Mouse (Mus musculus) MEL (cell line): Measurements from ENCODE around the gene Gprc5b. TPM values are rescaled to one million over a fixed set of nuclear protein-coding genes. Genes with fewer than 3 reads are reported as not detected.

ENCODE experiments used
- DNase-seq: peaks from one replicate; pipeline ENCODE4 v3.0.0; 2011; ENCODE audit warnings: low read depth, low spot score
- H3K27ac ChIP-seq: 2 replicates; pipeline ENCODE4 v1.5.1; 2012; ENCODE audit warnings: low read depth, mild to moderate bottlenecking, control low read depth, low read length, moderate library complexity; ENCODE audit not compliant: control insufficient read depth
- H3K27me3 ChIP-seq, 2 experiments: fragments of 150-350 bp in 1 of 2; sonication (generic) in 1 of 2; 2 replicates each; pipeline ENCODE4 v1.6.1; 2012; ENCODE audit warnings: low read length in 2 of 2, mild to moderate bottlenecking in 2 of 2, improper control_type of control experiment in 1 of 2, moderate library complexity in 1 of 2; ENCODE audit not compliant: insufficient read depth in 2 of 2, control insufficient read depth in 1 of 2
- H3K36me3 ChIP-seq, 2 experiments: 2 replicates each; pipeline ENCODE4 v1.6.1; 2012 to 2014; ENCODE audit warnings: low read length in 2 of 2, improper control_type of control experiment in 1 of 2, inconsistent platforms in 1 of 2, mild to moderate bottlenecking in 1 of 2; ENCODE audit not compliant: insufficient read depth in 2 of 2, control insufficient read depth in 1 of 2
- H3K4me1 ChIP-seq, 2 experiments: fragments of 150-350 bp in 1 of 2; sonication (generic) in 1 of 2; 2 replicates each; pipeline ENCODE4 v1.6.1; 2012; ENCODE audit warnings: low read length in 2 of 2, improper control_type of control experiment in 1 of 2, mild to moderate bottlenecking in 1 of 2; ENCODE audit not compliant: insufficient read depth in 2 of 2, control insufficient read depth in 1 of 2
- H3K4me3 ChIP-seq, 2 experiments: fragments of 150-350 bp in 1 of 2; sonication (generic) in 1 of 2; 2 replicates each; pipeline ENCODE4 v1.5.1; 2012; ENCODE audit warnings: low read depth in 2 of 2, low read length in 2 of 2, mild to moderate bottlenecking in 2 of 2, moderate library complexity in 2 of 2, control low read depth in 1 of 2, improper control_type of control experiment in 1 of 2; ENCODE audit not compliant: control insufficient read depth in 1 of 2, insufficient read depth in 1 of 2
- H3K79me2 ChIP-seq: 2 replicates; pipeline ENCODE4 v1.6.1; 2012; ENCODE audit warnings: mild to moderate bottlenecking, low read length, moderate library complexity; ENCODE audit not compliant: control insufficient read depth, poor library complexity, insufficient read depth
- H3K9ac ChIP-seq: 2 replicates; pipeline ENCODE4 v1.6.1; 2012; ENCODE audit warnings: low read depth, mild to moderate bottlenecking, control low read depth, low read length, moderate library complexity; ENCODE audit not compliant: control insufficient read depth, poor library complexity, severe bottlenecking
- H3K9me3 ChIP-seq: fragments of 150-350 bp; sonication (generic); replicated peaks from 2 replicates; pipeline ENCODE4 v1.6.1; 2012; ENCODE audit warnings: mild to moderate bottlenecking, low read length, improper control_type of control experiment, moderate library complexity; ENCODE audit not compliant: insufficient read depth
- CTCF ChIP-seq, 3 experiments: IDR thresholded peaks in 2 of 3; conservative IDR thresholded peaks in 1 of 3; 2 replicates each; pipeline ENCODE4 v1.5.1; 2011 to 2012; ENCODE audit warnings: low read length in 3 of 3, low read depth in 2 of 3, mild to moderate bottlenecking in 2 of 3, improper control_type of control experiment in 1 of 3, inconsistent platforms in 1 of 3, mixed read lengths in 1 of 3, moderate library complexity in 1 of 3; ENCODE audit not compliant: control insufficient read depth in 1 of 3, insufficient read depth in 1 of 3, poor library complexity in 1 of 3, severe bottlenecking in 1 of 3
- E2F4 ChIP-seq: IDR thresholded peaks from 2 replicates; pipeline ENCODE4 v1.6.1; 2011; ENCODE audit warnings: low read depth, low read length, improper control_type of control experiment, borderline replicate concordance
- ELF1 ChIP-seq: IDR thresholded peaks from 2 replicates; pipeline ENCODE4 v1.6.1; 2014; ENCODE audit warnings: low read depth, mild to moderate bottlenecking, inconsistent platforms, low read length, improper control_type of control experiment, moderate library complexity
- EP300 ChIP-seq, 2 experiments: IDR thresholded peaks; 2 replicates each; pipeline ENCODE4 v1.6.1; 2011; ENCODE audit warnings: improper control_type of control experiment in 2 of 2, low read length in 2 of 2, low read depth in 1 of 2, mild to moderate bottlenecking in 1 of 2
- GABPA ChIP-seq: IDR thresholded peaks from 2 replicates; pipeline ENCODE4 v1.6.1; 2012; ENCODE audit warnings: low read depth, mild to moderate bottlenecking, inconsistent platforms, low read length, improper control_type of control experiment, moderate library complexity
- GATA1 ChIP-seq: IDR thresholded peaks from 2 replicates; pipeline ENCODE4 v1.6.1; 2011; ENCODE audit warnings: low read depth, low read length, improper control_type of control experiment
- HCFC1 ChIP-seq: IDR thresholded peaks from 2 replicates; pipeline ENCODE4 v1.6.1; 2012; ENCODE audit warnings: low read depth, mild to moderate bottlenecking, inconsistent platforms, low read length, improper control_type of control experiment, moderate library complexity
- JUND ChIP-seq: IDR thresholded peaks from 2 replicates; pipeline ENCODE4 v1.6.1; 2011; ENCODE audit warnings: low read depth, mild to moderate bottlenecking, improper control_type of control experiment, low read length
- KAT2A ChIP-seq: conservative IDR thresholded peaks from 2 replicates; pipeline ENCODE4 v1.6.1; 2012; ENCODE audit warnings: low read depth, low read length, improper control_type of control experiment, inconsistent platforms
- MAX ChIP-seq: IDR thresholded peaks from 2 replicates; pipeline ENCODE4 v1.6.1; 2011; ENCODE audit warnings: low read length, improper control_type of control experiment
- MEF2A ChIP-seq: IDR thresholded peaks from 2 replicates; pipeline ENCODE4 v1.6.1; 2014; ENCODE audit warnings: low read depth, mild to moderate bottlenecking, inconsistent platforms, low read length, improper control_type of control experiment; ENCODE audit not compliant: poor library complexity, insufficient replicate concordance, severe bottlenecking; ENCODE audit errors: extremely low read depth
- MXI1 ChIP-seq: IDR thresholded peaks from 2 replicates; pipeline ENCODE4 v1.6.1; 2011; ENCODE audit warnings: mild to moderate bottlenecking, low read depth, low read length, improper control_type of control experiment
- POLR2A ChIP-seq, 2 experiments: IDR thresholded peaks; 2 replicates each; pipeline ENCODE4 v1.6.1; 2011 to 2012; ENCODE audit warnings: low read length in 2 of 2, mild to moderate bottlenecking in 2 of 2, control low read depth in 1 of 2, improper control_type of control experiment in 1 of 2, low read depth in 1 of 2, moderate library complexity in 1 of 2; ENCODE audit not compliant: control insufficient read depth in 1 of 2, insufficient read depth in 1 of 2, poor library complexity in 1 of 2
- POLR2AphosphoS2 ChIP-seq: IDR thresholded peaks from 2 replicates; pipeline ENCODE4 v1.6.1; 2011; ENCODE audit warnings: low read length, improper control_type of control experiment
- RAD21 ChIP-seq: IDR thresholded peaks from 2 replicates; pipeline ENCODE4 v1.6.1; 2011; ENCODE audit warnings: mild to moderate bottlenecking, low read depth, low read length, improper control_type of control experiment
- SIN3A ChIP-seq: IDR thresholded peaks from 2 replicates; pipeline ENCODE4 v1.6.1; 2012; ENCODE audit warnings: low read length, improper control_type of control experiment, inconsistent platforms
- TCF12 ChIP-seq: IDR thresholded peaks from 2 replicates; pipeline ENCODE4 v1.6.1; 2014; ENCODE audit warnings: low read depth, mild to moderate bottlenecking, inconsistent platforms, low read length, improper control_type of control experiment, moderate library complexity
- USF1 ChIP-seq: IDR thresholded peaks from 2 replicates; pipeline ENCODE4 v1.6.1; 2014; ENCODE audit warnings: low read depth, mild to moderate bottlenecking, inconsistent platforms, low read length, improper control_type of control experiment, moderate library complexity
- USF2 ChIP-seq, 2 experiments: IDR thresholded peaks; 2 replicates each; pipeline ENCODE4 v1.6.1; 2011 to 2012; ENCODE audit warnings: improper control_type of control experiment in 2 of 2, low read length in 2 of 2, borderline replicate concordance in 1 of 2, inconsistent platforms in 1 of 2, low read depth in 1 of 2, mild to moderate bottlenecking in 1 of 2; ENCODE audit not compliant: insufficient read depth in 1 of 2
- ZC3H11A ChIP-seq: IDR thresholded peaks from 2 replicates; pipeline ENCODE4 v1.6.1; 2012; ENCODE audit warnings: low read depth, mild to moderate bottlenecking, inconsistent platforms, low read length, improper control_type of control experiment
- ZKSCAN1 ChIP-seq: IDR thresholded peaks from 2 replicates; pipeline ENCODE4 v1.6.1; 2012; ENCODE audit warnings: low read depth, mild to moderate bottlenecking, inconsistent platforms, low read length, improper control_type of control experiment, moderate library complexity
- ZNF384 ChIP-seq: IDR thresholded peaks from 2 replicates; pipeline ENCODE4 v1.6.1; 2012; ENCODE audit warnings: low read depth, mild to moderate bottlenecking, inconsistent platforms, low read length, improper control_type of control experiment
- polyA plus RNA-seq, 2 experiments: library from polyadenylated mRNA; stranded (reverse) in 1 of 2; unstranded in 1 of 2; fragments of >175 nt in 1 of 2; fragments of >200 nt in 1 of 2; gene quantifications; 2 replicates each; pipeline versions ENCODE4 v1.2.1 to v1.2.4; 2012; ENCODE audit warnings: low replicate concordance in 2 of 2, low read depth in 1 of 2; ENCODE audit not compliant: insufficient read length in 2 of 2, insufficient read depth in 1 of 2, missing spikeins in 1 of 2
- total RNA-seq: library from RNA; depleted of rRNA; stranded (reverse); fragments of 300-350 nt; gene quantifications from 2 replicates; pipeline ENCODE4 v1.2.3, GENCODE M21; 2012

Gprc5b gene
- total and polyA plus RNA-seq, 3 experiments: not detected

- DNase-seq: no peak
- H3K4me1 ChIP-seq: no peaks in the 10 kb centered on the region
- TF ChIP-seq MXI1 (no peak), HCFC1 (no peak), EP300 (IDR thresholded peaks at IDR 0.05; ENCODE audit: low read depth in 1 of 2, low read length in 2 of 2) (no peak), ZKSCAN1 (no peak), JUND (no peak), SIN3A (no peak), RAD21 (no peak), CTCF (IDR thresholded peaks at IDR 0.05 in 2 of 3, conservative IDR thresholded peaks at IDR 0.05 in 1 of 3; ENCODE audit: control insufficient read depth in 1 of 3, insufficient read depth in 1 of 3, low read depth in 2 of 3, low read length in 3 of 3, poor library complexity in 1 of 3, severe bottlenecking in 1 of 3) (no peak), KAT2A (no peak), MAX (no peak), POLR2AphosphoS2 (no peak), USF1 (no peak), GATA1 (no peak), POLR2A (IDR thresholded peaks at IDR 0.05; ENCODE audit: control insufficient read depth in 1 of 2, insufficient read depth in 1 of 2, low read depth in 1 of 2, low read length in 2 of 2, poor library complexity in 1 of 2) (no peak), E2F4 (no peak), MEF2A (no peak)
Measured at GRCm38 (mm10) chr7:118985786-118986185, 9.2 kb downstream of the Gprc5b start.

GRCm38 (mm10) chr7:118983961-118984360 lies 11.1 kb downstream of the Gprc5b start:
- no peaks in the 10 kb centered on the region; a peak in 1 of 4 replicates for H3K27me3 ChIP-seq
- H3K79me2 ChIP-seq: no peaks in the 10 kb centered on the region
- H3K4me3 ChIP-seq: no peak overlapping the region
- TF ChIP-seq GABPA (no peak), TCF12 (no peak), ZC3H11A (no peak), ZNF384 (no peak), ELF1 (no peak), USF2 (IDR thresholded peaks at IDR 0.05; ENCODE audit: borderline replicate concordance in 1 of 2, insufficient read depth in 1 of 2, low read depth in 1 of 2, low read length in 2 of 2) (no peak), SIN3A (no peak), EP300 (IDR thresholded peaks at IDR 0.05; ENCODE audit: low read depth in 1 of 2, low read length in 2 of 2) (no peak), POLR2AphosphoS2 (no peak)
- no peaks in the 10 kb centered on the region for H3K9me3 ChIP-seq
- no peak for DNase-seq
- no peaks in the 10 kb centered on the region for H3K36me3 ChIP-seq
- no peaks in the 10 kb centered on the region for H3K4me1 ChIP-seq
- no peak overlapping the region for H3K9ac ChIP-seq
- no peak overlapping the region for H3K27ac ChIP-seq

More at GRCm38 (mm10) chr7:118985786-118986185, 9.2 kb downstream of the Gprc5b start:
- no peaks in the 10 kb centered on the region for H3K9me3 ChIP-seq
- no peak overlapping the region for H3K9ac ChIP-seq
- no peaks in the 10 kb centered on the region for H3K36me3 ChIP-seq
- H3K27ac ChIP-seq: no peak overlapping the region
- H3K4me3 ChIP-seq: no peak overlapping the region
- H3K79me2 ChIP-seq: no peaks in the 10 kb centered on the region
- no peaks in the 10 kb centered on the region; a peak in 1 of 4 replicates for H3K27me3 ChIP-seq
